Mouse (Mus musculus) midbrain, embryonic 16.5 days (tissue): ENCODE data around the gene Gm49337. TPM values are rescaled to one million over a fixed set of nuclear protein-coding genes. Genes with fewer than 3 reads are reported as not detected.

Source experiments
- ATAC-seq: fragments of 200-750 bp; cut with Nextera tagmentation; 2 replicates; pipeline ENCODE4 v1.8.0; 2017; ENCODE audit warnings: moderate TSS enrichment
- H3K27ac ChIP-seq: fragments of 300-500 bp; sonication (generic); 2 replicates; pipeline ENCODE4 v1.5.1; 2014; ENCODE audit warnings: mild to moderate bottlenecking, low read length, mixed read lengths
- H3K27me3 ChIP-seq: fragments of 300-500 bp; sonication (generic); 2 replicates; pipeline ENCODE4 v1.6.1; 2014; ENCODE audit warnings: low read depth, low read length, mixed read lengths; ENCODE audit not compliant: control insufficient read depth, insufficient read depth
- H3K36me3 ChIP-seq: fragments of 300-500 bp; sonication (generic); 2 replicates; pipeline ENCODE4 v1.6.1; 2014; ENCODE audit warnings: mild to moderate bottlenecking, low read length, moderate library complexity, mixed read lengths; ENCODE audit not compliant: control insufficient read depth, insufficient read depth
- H3K4me1 ChIP-seq: fragments of 300-500 bp; sonication (generic); 2 replicates; pipeline ENCODE4 v1.6.1; 2014; ENCODE audit warnings: mild to moderate bottlenecking, low read length, mixed read lengths; ENCODE audit not compliant: control insufficient read depth, insufficient read depth
- H3K4me2 ChIP-seq: fragments of 300-500 bp; sonication (generic); 2 replicates; pipeline ENCODE4 v1.6.1; 2014; ENCODE audit warnings: mild to moderate bottlenecking, low read length, mixed read lengths
- H3K4me3 ChIP-seq: fragments of 300-500 bp; sonication (generic); 2 replicates; pipeline ENCODE4 v1.5.1; 2014; ENCODE audit warnings: low read depth, mild to moderate bottlenecking, low read length, moderate library complexity, mixed read lengths
- H3K9ac ChIP-seq: fragments of 300-500 bp; sonication (generic); 2 replicates; pipeline ENCODE4 v1.6.1; 2014; ENCODE audit warnings: low read depth, low read length, mixed read lengths
- H3K9me3 ChIP-seq: fragments of 300-500 bp; sonication (generic); replicated peaks from 2 replicates; pipeline ENCODE4 v1.6.1; 2014; ENCODE audit warnings: mild to moderate bottlenecking, low read length, mixed read lengths; ENCODE audit not compliant: control insufficient read depth, poor library complexity, severe bottlenecking
- WGBS: fragments of 180-500 bp; shearing (Covaris S2); extraction: QIAGEN DNeasy Blood & Tissue Kit; methylation state at CpG from one replicate; pipeline ENCODE4 v1.1.7; 2014; 5-methylcytosine and 5-hydroxymethylcytosine counted together
- polyA plus RNA-seq: library from polyadenylated mRNA; unstranded; fragments of >200 nt; fragmentation: Nextera tagmentation; extraction: Ambion mirVana; gene quantifications from 2 replicates; pipeline ENCODE4 v1.2.1, GENCODE M21; 2015

Gene Gm49337
- not detected in 2 replicates for polyA plus RNA-seq

DNA sequence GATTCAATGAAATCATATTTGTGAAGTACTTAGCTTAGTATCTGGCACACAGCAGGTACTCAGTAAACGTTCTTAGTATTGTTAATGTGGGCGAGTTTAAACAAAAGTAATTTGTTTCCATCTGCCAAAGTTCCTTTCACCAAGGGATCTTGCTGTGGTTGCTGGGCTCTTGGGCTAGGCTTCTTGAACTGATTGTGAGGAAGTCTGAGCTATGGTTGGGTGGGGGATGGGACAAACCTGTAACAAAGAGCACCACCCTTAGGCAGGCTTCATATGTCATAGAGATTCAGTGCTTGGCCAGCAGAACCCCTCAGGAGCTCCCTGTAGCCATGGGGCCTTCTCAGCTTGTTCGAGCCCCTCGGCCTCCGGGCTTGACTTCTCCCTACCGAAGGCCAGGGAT is at the start of gene Gm49337, which contains the start of gene 1700042G07Rik:
Gm49337 (plus strand) TSS at position 313 of the 400 bp plus-strand sequence.
1700042G07Rik (plus strand) TSS at position 301 of the 400 bp plus-strand sequence.
- WGBS, result 81% methylated on average over 6 of the region's 6 CpGs
- Histone ChIP-seq H3K4me3 (no peak within 1 kb of the TSS), H3K9ac (no peak within 1 kb of the TSS), H3K9me3 (no peaks in the 10 kb centered on the region), H3K27me3 (no peaks in the 10 kb centered on the region), H3K4me1 (peaks cover 11% of the 10 kb centered on the region), H3K4me2 (no peak within 1 kb of the TSS), H3K27ac (no peak within 1 kb of the TSS), H3K36me3 (no peaks in the 10 kb centered on the region)
- no peak for ATAC-seq

DNA sequence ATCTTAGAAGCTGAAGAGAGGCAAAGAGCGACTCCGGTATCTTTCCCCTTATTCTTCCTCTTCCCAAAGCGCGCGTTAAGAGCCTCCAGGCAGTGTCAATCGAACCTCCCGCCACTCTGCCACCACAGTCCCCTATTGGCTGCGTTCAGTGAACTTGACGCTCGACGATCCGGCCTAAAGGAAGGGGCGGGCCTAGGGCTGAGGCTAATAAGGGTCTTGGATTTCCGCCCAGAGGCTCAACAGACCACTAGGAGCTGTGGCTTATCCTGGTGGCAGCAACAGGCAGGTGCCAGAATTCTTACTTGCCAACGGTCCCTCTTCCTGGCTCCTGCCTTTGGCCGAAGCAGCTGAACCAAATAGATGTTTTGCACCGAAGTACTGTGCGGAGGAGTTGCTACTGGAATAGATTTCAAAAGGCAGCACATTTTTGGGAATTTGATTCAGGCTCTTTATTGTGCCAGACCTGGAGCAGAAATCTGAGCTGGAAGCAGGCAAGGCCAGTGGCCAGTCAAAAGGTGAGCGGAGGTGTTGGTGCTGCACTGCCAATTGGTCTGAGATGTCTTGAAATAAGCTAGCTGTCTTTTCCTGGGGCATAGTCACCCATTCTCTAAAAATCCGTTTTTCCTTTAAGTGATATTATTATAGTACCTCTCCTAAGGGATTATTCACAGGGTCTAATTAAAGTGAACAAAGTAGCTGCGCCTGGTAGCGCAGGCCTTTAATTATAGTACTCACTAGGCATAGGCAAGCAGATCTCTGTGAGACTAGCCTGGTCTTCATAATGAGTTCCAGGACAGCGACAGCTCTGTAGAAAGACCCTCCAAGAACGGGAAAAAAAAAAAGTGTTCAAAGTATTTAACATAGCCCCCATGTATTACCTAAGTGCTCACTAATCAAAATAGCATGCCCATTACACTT is 49.3 kb upstream of the Gm49337 start, which contains the start of the genes Rad54l and Pomgnt1:
Rad54l (minus strand) TSS at position 89 of the 918 bp plus-strand sequence.
Pomgnt1 (plus strand) TSS at position 239 of the 918 bp plus-strand sequence.
- H3K4me1 ChIP-seq, result peaks cover 16% of the 10 kb centered on the region
- WGBS, result 4% methylated on average over 24 of the region's 24 CpGs
- H3K9ac ChIP-seq, result peak within 1 kb of the TSS; percentile 64
- peak within 1 kb of the TSS; percentile 60 for H3K4me3 ChIP-seq
- no peaks in the 10 kb centered on the region for H3K27me3 ChIP-seq
- no peaks in the 10 kb centered on the region for H3K9me3 ChIP-seq
- H3K36me3 ChIP-seq, result no peaks in the 10 kb centered on the region
- peak within 1 kb of the TSS; percentile 48 for H3K27ac ChIP-seq
- H3K4me2 ChIP-seq, result peak within 1 kb of the TSS; percentile 67
- peak; percentile 97 for ATAC-seq

DNA sequence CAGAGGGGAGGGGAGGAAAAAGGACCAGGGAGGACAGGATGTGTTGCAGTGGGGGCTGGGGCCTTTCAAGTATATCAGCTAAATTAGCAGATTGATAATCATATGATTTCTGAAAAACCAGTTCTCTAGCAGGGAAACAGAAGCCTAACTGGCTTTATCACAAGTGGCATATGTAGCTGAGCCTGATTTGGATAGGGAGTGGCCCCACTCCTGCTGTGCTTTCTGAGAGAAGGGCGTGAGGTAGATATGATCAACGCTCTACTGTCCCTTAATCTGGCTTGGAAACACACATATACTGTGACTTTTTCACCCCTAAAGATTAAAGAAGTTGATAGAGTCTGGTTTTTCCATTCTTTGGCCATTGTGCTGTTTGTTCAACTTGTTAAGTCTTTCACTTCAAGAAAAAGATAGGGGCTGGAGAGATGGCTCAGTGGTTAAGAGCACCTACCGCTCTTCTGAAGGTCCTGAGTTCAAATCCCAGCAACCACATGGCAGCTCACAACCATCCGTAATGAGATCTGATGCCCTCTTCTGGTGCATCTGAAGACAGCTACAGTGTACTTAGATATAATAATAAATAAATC is 47.3 kb upstream of the Gm49337 start:
- 92% methylated on average over 4 of the region's 4 CpGs for WGBS
- H3K9ac ChIP-seq, result no peak overlapping the region
- no peaks in the 10 kb centered on the region for H3K9me3 ChIP-seq
- H3K27ac ChIP-seq, result no peak overlapping the region
- H3K36me3 ChIP-seq, result no peaks in the 10 kb centered on the region
- H3K4me2 ChIP-seq, result no peak overlapping the region
- ATAC-seq, result no peak
- H3K27me3 ChIP-seq, result no peaks in the 10 kb centered on the region
- H3K4me3 ChIP-seq, result no peak overlapping the region
- H3K4me1 ChIP-seq, result peaks cover 16% of the 10 kb centered on the region

DNA sequence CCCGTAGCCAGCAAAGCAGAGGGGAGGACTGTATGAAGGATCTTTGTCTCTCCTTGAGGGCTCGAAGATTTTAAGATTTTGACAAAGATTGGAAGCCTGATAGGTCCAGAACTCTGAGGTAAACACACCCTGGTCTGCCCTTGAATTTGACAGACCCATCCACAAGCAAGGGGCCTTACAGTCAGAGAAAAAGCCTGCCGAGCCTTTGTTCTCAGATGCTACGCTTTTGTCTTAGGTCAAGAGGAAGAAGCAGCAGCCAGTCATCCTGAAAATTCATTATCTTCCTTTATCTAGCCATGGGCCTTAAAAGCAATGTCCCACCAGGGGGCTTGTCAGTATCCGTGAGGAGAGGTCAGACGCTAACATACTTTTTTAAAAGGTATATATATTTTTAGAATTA is 45.2 kb upstream of the Gm49337 start:
- peaks cover 13% of the 10 kb centered on the region for H3K4me1 ChIP-seq
- no peak for ATAC-seq
- no peaks in the 10 kb centered on the region for H3K27me3 ChIP-seq
- no peak overlapping the region for H3K4me3 ChIP-seq
- no peaks in the 10 kb centered on the region for H3K36me3 ChIP-seq
- H3K27ac ChIP-seq, result no peak overlapping the region
- H3K9me3 ChIP-seq, result no peaks in the 10 kb centered on the region
- 65% methylated on average over 6 of the region's 6 CpGs for WGBS
- 0 out of 2 replicates have a peak overlapping the region, but pooled peaks have one; percentile 25 for H3K9ac ChIP-seq
- H3K4me2 ChIP-seq, result no peak overlapping the region

DNA sequence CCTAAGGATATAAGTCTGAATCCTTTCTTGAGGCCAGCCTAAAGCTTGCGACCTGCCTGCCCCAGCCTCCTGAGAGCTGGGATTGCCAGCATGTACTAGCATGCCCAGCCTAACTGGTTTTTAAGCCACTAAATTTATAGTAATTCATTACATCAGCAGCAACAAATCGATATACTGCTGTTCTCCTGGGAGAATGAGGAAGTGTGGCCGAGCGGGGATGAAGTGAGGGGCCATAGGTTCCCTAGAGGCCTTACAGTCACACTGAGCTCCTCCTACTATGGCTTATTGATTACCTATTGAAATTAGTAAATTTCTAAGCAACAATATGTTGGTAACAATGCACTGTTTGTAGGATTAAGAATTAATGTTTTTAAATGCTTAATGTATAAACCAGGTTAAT is 40.1 kb upstream of the Gm49337 start:
- Histone ChIP-seq H3K9me3 (no peaks in the 10 kb centered on the region), H3K27me3 (no peaks in the 10 kb centered on the region), H3K9ac (no peak overlapping the region), H3K36me3 (no peaks in the 10 kb centered on the region), H3K27ac (no peak overlapping the region), H3K4me3 (no peak overlapping the region), H3K4me2 (no peak overlapping the region), H3K4me1 (no peaks in the 10 kb centered on the region; the same call in 1 of the 2 replicates)
- 85% methylated on average over 4 of the region's 4 CpGs for WGBS
- no peak for ATAC-seq

DNA sequence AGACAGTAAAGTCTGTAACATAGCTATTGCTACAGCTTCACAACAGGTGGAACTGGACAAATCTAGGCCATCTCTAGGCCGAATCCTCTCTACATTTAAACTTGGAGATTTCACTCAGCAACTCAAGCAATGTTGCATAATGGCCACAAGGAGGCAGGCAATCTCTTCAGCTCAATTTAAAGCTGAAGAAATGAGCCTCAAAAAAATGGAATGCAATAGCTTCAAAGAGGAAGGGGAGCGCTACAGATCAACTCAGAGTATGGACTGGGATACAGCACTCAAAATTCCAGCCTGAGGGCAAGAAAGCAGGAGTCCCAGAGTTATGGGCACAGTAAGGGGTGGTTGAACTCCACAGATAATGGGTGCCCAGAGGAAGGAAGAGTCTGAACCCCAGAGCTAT is 38.2 kb upstream of the Gm49337 start:
- Histone ChIP-seq H3K9ac (no peak overlapping the region), H3K4me3 (no peak overlapping the region), H3K4me1 (no peaks in the 10 kb centered on the region; the same call in 1 of the 2 replicates), H3K36me3 (no peaks in the 10 kb centered on the region), H3K4me2 (no peak overlapping the region), H3K27ac (no peak overlapping the region), H3K9me3 (no peaks in the 10 kb centered on the region), H3K27me3 (no peaks in the 10 kb centered on the region)
- WGBS, result 26% methylated on average over 2 of the region's 2 CpGs
- peak; percentile 47; the same call in 1 of the 2 replicates for ATAC-seq

DNA sequence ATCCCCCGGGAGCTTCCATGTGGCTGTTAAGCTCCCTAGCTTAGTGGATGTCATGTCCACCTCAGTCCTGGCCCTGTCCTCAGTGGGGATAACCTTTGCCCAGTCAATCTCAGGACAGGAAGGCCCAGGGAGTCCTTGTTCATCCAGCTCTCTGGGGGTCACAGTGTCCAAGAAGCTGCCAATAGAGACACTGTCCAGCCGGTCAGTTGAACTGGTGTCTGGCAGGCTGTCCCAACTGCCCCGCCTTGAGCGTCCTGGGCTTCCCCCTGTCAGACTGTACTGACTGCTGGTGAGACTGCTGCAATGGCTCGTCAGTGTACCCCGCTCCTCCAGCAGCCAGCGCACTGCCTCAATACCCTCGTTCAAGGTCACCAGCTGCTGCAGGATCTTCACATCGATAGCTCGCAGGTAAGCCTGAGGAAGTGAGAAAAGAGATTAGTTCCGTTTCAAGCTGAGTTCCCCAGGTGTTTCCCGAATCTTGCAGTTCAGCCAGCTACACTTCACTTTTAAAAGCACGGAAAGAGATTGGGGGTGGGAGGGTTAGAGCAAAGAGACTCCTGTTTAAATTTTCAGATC is 35.7 kb upstream of the Gm49337 start:
- 46% methylated on average over 13 of the region's 13 CpGs for WGBS
- ATAC-seq, result no peak
- Histone ChIP-seq H3K27me3 (no peaks in the 10 kb centered on the region), H3K9me3 (no peaks in the 10 kb centered on the region), H3K9ac (no peak overlapping the region), H3K27ac (no peak overlapping the region), H3K36me3 (no peaks in the 10 kb centered on the region), H3K4me2 (no peak overlapping the region), H3K4me3 (no peak overlapping the region), H3K4me1 (peaks cover 4% of the 10 kb centered on the region; the same call in 1 of the 2 replicates)

DNA sequence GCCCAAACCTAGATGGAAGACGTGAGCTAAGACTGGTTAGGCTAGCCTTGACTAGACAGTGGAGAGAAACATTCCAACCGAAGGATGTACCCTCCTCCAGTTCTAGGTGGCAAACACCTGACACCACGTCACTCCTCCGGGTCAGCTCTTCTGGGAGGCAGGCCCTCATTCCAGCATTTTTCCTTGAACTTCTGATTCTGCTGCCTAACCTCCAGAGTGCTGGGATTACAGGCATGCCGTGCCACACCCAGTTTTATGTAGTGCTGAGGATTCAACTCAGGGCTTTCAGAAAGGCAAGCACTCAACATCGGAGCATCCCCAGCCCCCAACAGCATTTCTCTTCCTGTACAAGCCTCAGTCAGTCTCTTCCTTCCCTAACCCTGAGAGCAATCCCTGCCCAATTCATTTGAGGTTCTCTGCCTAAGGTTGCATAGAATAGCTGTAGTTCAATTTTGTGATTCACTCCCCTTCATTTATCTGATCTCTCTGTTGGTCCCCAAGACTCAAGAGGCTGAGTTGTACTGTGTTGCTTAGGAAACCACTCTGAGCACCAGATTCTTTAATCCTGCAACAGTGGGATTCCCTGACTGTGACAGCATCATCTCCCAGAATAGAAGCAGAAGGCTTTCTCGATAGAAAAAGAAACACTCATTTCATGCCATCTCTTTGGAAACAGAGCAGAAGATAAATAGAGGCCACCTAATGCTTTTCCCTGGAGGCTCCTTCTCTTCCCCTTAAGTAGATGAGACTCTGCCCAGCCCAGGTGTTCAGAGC is 32.2 kb upstream of the Gm49337 start:
- no peak overlapping the region for H3K4me3 ChIP-seq
- WGBS, result 77% methylated on average over 7 of the region's 7 CpGs

More for the DNA sequence above, 32.2 kb upstream of the Gm49337 start:
- H3K27ac ChIP-seq, result no peak overlapping the region
- H3K36me3 ChIP-seq, result no peaks in the 10 kb centered on the region
- no peak overlapping the region for H3K9ac ChIP-seq
- no peak for ATAC-seq
- H3K4me2 ChIP-seq, result no peak overlapping the region
- H3K9me3 ChIP-seq, result no peaks in the 10 kb centered on the region
- H3K27me3 ChIP-seq, result no peaks in the 10 kb centered on the region
- peaks cover 7% of the 10 kb centered on the region; the same call in 1 of the 2 replicates for H3K4me1 ChIP-seq
